Mouse (Mus musculus) c-Kit-negative CD71-positive TER-119-positive erythroid progenitor cells, embryonic 14.5 days (primary cell): ENCODE measurements around the gene Olfr547.
"Not testable (repeated sequence)": the region's sequence is repeated elsewhere in the genome, so short reads cannot be mapped to it uniquely, and the experiment has no call there.

Experiments used
- DNase-seq: peaks from one replicate; pipeline ENCODE4 v3.0.0-alpha.2; 2013; ENCODE audit warnings: low read depth, low spot score

Gene Olfr547

DNA sequence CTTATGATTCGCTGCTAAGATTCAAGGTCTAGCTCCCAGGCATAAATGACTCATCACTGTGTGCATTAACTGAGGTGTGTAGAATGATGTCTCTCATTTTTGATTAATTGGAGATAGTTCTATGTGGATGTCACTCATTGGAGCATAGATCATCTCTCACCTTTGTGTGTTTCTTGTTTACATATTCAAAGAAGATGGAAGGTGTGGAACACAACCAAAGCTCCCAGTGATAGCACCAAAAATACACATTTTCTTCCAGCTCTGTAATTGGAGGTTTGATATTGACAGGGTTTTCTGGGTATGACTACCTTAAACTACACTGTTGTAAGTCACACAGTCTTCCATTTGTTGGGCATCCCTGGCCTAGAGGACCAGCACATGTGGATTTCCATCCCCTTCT, at the start of gene Olfr547:
Gene Olfr547, plus strand, starts transcription at position 301 of the 400 bp plus-strand sequence.
- DNase-seq: no peak

DNA sequence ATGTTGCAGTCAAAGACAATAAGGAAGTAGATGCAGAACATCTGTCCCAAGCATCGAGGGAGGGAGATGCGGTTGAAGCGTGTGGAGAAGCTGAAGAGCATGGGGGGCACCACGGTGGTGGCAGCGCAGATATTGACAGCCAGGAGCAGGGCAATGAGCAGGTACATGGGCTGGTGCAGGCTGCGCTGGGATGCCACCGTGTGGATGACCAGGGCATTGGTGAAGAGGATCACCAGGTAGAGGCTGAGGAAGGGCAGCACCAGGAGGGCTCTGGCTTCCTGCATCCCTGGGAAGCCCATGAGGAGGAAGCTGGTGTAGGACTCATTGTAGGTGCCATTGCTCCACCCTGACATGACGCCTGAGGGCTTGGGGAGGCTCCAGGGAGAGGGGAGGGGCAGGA, 49.8 kb upstream of the Olfr547 start:
- not testable (repeated sequence) for DNase-seq

DNA sequence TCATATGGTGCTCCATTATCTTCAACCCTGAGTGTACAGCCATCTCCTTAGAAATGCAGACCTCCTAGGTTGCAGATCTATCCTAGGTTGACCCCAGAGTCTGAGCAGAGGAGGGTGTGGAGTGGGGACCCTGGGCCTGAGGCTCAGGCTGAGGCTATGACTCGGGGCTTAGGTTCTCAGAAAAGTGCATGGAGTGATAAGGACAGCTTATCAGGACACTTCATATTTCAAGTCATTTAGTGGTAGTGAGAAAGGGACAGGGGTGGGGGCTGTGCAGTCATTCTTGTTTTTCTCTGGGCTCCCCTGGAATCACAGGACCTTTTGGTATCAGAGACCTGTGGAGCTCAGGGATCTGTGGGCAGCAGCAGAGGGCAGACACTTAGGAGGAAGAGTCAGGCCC, 48.4 kb upstream of the Olfr547 start:
- DNase-seq: no peak

DNA sequence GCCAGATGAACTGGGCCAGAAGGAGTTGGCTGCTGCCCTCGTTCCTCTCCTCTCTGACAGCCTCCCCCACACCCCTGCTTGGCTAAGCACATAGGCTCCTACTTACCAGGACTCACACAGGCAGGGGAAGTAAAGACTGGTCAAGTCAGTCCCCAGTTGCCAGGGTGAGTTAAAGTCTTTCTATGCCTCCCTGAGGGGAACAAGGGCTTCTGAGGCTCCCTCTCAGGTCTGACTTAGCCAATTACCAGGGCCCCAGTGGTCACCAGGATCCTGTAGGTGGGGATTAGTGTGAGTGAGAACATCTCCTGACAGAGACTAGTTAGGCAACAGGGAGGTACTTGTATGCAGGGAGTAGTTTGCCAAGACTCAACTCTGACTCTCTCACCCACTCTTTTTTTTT, 46.4 kb upstream of the Olfr547 start, which contains the start of gene Olfr544:
Gene Olfr544, minus strand, starts transcription at position 153 of the 400 bp plus-strand sequence.
- DNase-seq: no peak

DNA sequence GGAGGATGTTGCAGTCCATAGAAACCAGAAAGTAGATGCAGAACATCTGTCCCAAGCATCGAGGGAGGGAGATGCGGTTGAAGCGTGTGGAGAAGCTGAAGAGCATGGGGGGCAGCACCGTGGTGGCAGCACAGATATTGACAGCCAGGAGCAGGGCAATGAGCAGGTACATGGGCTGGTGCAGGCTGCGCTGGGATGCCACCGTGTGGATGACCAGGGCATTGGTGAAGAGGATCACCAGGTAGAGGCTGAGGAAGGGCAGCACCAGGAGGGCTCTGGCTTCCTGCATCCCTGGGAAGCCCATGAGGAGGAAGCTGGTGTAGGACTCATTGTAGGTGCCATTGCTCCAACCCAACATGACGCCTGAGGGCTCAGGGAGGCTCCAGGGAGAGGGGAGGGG, 40.1 kb upstream of the Olfr547 start:
- not testable (repeated sequence) for DNase-seq

DNA sequence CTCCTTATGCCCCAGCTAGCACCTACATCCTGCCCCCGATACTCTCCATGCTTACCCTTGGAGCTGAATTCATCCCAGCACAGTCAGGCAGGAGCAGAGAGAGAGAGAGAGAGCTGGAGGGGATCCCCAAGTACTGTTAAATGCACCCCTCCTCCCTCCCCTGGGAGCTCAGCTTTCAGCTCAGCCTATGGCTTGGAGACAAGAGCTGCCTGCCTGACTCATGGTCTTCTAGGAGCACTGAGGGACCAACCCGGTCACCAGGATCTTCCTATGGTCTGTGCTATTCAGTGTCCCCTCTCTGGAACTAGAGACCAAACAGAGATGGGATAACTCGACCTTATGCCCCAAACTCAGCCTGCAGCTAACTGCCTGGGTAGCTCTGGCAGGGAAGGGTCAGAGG, 35.1 kb upstream of the Olfr547 start, which contains the start of gene Olfr545:
Gene Olfr545, minus strand, starts transcription at position 101 of the 400 bp plus-strand sequence.
- DNase-seq: no peak

DNA sequence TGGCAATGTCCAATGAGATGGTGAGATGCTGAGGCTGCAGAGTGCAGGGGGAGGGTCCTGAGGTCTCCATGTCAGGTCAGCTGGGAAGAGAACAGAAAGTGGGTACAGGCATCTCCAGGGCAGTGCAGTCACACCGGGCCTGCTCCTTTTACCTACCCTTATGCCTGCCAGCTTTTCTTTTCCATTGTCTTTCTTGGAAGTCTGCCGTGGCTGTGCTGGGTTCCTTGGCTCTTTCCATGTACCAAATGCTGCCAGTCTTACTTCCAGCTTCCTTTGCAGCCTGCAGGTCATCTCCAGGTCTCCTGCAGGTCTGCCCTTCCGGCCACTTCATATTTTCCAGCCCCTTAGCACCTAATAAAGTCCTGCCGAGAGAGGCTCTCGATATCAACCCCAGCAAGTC, 32.6 kb upstream of the Olfr547 start:
- no peak for DNase-seq

DNA sequence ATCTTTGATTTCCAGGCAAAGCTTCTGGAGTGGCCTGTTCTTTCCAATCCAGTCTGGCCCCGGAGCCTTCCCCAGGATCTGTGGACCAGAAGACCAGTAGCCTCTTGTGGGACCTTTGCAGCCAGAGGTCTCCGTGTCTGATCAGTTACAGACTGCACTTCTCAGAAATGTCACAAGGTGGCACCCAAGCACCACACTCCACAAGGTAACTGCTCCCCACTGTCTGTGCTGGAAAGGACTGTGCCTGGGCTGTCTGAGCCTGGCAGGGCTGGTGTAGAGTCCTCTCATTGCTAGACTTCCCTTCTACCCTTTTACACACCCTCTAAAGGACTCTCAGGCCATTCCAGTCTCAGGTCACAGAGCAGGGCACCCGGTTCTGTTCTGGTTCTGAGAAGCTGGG, 27.7 kb upstream of the Olfr547 start:
- DNase-seq: peak; percentile 28

DNA sequence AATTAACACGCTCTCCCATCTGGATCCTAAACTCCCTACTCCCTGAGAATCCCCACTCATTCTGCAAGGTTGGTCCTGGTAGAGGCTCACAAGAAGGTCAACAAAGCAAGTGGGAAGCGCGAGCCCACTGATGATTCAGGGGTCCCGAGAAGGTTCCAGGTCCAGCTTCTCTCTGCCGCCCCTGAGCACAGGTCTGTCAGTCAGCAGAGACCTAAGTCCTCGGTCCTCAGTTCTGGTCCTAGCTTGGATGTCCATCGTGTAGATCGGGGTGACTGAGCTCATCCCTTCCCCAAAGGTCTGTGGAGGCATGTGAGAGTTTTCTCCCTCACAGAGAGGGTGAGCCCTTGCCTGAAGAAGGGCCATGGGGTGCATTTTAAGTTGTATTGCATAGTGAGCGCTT, 26.5 kb upstream of the Olfr547 start:
- no peak for DNase-seq

DNA sequence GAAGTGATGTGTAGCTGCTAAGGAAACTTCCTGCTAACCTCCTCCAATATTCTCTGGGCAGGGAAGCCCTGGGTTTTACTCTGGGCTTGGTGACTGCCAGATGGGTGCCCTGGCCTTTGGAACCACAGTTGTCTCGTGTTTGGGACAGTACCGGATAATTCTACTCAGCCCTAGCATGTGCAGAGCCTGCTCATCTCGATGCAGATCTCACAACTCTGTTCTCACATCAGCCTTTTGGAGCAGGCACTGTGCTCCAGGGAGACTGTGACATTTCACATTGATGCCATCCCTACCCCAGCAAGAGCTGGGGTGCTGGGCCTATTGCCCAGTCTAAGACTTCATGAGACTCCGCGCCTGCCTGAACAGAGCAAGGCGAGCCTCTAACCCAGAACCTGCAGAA, 25.9 kb upstream of the Olfr547 start:
- no peak for DNase-seq

DNA sequence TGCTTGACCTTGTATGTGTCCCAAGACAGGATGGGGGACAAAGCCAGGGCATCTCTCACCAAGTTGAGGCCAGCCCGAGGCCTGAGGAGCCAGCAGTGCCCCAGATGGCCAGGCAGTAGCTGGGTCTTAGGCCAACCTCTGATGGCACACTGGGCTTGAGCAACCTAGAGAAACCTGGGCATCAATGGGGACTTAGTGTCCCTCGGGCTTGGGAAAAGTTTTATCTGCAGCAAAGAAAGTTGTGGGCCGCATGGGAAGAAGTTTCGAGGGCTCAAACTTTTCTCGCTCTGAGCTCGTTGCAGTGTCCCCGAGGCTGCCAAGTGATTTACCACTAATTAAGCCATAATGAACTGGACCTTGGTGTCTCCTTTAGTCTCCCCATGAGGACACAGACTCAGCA, 24.8 kb upstream of the Olfr547 start:
- DNase-seq: no peak

DNA sequence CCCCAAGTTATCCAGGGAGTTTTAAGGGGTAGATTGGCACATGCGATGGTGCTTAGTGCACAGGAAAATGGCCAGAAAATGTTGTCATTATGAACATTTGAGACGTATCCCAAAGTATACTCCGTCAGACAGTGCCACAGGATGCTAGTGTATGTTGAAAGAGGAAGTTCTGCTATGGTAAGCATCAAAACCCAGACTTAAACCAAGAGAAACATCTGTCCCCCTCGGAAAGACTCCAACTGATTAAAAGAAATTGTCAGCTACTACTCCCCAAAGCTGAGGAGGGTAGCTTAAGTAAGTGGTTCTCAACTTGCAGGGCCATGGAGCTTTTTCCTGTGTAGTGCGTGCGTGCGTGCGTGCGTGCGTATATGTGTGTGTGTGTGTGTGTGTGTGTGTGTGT, 22.6 kb upstream of the Olfr547 start:
- DNase-seq: no peak

DNA sequence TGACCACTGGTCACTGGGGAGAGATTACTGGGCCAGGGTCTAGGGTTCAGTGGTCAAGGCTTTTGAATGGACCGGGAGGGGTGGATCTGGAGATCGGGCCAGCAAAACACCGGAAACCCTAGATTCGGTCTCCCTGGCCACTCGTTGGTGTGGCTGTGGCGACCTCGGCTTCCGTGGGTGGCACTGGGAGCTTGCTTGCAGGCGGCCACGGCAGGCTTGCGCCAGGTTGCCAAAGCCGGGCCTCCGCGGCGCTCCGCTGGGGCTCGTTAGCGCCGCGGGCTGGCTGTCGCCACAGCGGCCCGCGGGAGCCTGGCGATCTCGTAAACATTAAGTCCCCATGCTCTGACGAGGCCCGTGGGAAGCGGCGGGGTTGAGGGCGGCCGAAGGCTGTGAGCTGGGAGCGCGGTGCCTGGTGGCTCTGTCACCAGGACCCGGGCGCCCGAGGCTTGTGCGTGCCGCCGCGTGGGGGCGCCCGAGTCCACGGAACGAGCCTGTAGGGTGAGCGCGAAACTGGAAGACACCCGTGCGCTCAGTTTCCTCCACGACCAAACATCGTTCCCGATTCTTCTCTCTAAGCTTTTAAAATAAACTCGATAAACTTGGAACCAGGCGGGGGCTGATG, 21.6 kb upstream of the Olfr547 start:
- DNase-seq: peak; percentile 2

DNA sequence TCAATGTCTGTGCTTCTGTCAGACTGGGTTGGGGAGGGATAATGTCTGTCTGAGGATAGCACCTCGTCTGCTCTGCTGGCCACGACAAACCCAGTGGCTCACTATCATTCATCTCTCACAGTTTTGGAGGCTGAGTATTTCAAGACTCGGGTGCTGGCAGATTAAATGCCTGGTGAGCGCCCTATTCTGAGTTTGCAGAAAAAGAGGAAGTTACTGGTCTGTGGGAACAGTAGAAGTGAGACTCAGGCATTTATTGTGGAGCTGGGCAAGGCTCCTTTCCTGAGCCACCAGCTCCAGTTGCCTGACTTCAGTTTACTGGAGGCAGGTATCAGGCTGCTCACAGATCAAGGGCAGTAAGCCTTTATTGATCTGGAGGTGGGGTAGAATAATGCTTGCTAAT, 20.4 kb upstream of the Olfr547 start:
- no peak for DNase-seq

DNA sequence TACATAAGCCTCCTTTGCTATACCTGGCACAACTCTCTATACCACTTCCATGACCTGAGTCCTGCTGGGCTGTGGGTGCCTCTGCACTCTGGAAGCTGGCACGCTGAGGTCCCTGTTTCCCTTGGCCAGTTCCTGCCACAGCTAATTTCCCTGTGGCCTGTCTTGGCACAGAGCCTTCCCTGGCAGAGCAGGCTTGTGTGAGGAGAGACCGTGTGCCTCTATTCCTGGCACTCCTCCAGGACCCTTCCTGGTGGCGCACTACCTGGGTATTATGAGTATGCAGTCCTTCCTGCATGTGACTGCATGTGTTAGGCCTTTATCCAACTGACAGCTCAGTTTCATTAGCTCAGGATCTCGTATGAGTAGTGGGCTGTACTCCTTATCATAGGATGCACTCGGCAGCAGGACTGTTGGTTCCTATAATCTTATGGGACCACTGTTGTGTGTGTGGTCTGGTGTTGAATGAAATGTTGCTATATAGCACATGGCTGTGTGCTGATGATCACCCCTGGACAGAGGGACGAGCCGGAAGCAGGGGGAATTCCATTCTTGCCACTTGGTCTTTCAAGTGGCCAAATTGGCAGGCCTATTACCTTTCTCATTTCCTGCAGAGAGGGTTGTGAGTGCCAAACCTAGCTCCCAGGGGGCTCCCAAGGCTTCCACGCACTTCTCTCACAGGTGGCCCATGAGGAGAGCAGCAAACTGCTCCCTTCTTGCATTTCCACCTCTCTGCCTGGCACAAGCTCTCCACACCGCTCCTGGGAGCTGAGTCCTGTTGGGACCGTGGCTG, 18.1 kb upstream of the Olfr547 start:
- no peak for DNase-seq

DNA sequence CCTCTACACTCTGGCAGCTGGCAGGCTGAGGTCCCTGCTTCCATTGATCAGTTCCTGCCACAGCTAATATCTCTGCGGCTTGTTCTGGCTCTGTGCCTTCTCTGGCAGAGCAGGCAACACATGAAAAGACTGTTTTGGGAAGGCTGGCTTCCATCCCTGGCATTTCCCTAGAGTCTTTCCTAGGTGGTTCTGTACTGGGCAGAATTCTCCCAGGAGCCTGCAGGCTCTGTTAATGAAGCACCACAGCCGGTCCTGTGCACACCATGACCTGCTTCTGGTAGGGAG, 17.6 kb upstream of the Olfr547 start:
- no peak for DNase-seq

DNA sequence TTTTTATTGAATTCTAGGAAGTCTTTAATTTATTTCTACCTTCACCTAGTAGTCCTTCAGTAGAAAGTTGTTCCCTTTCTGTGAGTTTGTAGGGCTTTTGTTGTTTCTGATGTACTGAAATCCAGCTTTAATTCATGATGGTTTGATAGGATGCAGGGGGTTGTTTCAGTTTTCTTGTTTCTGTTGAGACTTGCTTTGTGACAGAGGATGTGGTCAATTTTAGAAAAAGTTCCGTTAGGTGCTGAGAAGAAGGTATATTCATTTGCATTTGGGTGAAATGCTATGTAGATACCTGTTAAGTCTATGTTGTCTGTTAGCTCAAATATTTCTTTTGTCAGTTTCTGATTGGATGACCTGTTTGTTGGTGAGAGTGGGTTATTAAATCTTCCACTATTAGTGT, 5.5 kb upstream of the Olfr547 start:
- DNase-seq: no peak

DNA sequence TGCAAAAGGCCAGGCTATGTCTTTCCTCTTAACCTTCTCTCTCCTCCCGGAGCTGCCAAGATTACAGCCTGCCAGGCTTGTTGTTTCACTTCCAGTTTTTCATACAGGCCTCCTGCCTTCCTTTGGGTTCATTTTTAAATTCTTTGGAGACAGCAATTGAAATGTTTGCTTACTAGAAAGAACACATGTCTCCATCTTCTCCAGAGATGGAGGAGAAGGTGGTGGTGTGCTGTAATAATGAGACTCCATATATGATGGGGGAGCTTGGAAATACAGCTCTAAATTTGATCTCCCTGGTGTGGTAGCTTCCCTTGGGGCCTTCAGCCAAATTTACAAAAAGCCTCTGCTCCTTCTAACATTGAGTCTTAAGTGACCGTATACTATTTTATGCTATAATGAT, 6.0 kb downstream of the Olfr547 start, which contains the start of gene Olfr548-ps1:
Gene Olfr548-ps1, plus strand, starts transcription at position 301 of the 400 bp plus-strand sequence.
- no peak for DNase-seq

DNA sequence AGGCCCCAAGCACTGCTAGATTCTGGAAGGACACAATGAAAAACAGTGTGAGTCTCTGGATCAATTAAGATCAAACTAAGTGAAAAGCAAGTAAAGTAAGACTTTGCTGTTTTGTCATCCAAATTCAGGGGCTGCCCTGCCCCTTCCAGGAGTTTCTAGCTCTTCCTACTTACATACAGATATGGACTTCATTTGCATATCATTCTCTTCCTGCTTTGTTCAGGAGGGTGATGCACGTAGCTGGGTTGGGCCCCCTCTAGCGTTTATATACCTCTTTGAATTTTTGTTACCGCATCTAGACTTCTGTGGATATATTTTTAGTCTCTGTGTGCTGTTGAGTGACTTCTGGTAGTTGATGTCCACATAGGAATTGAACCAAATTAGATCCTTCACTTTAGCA, 6.7 kb downstream of the Olfr547 start:
- no peak for DNase-seq

DNA sequence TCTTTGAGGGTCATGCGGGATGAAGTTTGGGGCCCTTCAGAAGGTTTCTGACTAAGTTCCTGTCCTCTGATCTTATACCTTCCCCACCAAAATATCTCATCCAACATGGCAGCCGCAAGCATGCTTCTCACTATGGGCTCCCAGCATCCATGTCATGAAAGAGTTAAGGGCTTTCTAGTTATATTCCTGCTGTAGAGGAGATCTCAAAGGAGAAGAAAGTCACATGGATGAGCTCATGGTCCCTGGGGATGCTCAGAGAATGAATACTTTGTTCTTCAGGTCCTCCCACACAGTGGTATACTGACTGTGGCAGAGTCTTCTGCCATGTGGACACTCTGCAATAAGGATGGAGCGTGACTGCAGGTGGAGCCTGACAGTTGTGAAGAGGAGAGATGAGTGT, 15.0 kb downstream of the Olfr547 start, which contains the start of gene Olfr549:
Gene Olfr549, plus strand, starts transcription at position 301 of the 400 bp plus-strand sequence.
- DNase-seq: no peak

DNA sequence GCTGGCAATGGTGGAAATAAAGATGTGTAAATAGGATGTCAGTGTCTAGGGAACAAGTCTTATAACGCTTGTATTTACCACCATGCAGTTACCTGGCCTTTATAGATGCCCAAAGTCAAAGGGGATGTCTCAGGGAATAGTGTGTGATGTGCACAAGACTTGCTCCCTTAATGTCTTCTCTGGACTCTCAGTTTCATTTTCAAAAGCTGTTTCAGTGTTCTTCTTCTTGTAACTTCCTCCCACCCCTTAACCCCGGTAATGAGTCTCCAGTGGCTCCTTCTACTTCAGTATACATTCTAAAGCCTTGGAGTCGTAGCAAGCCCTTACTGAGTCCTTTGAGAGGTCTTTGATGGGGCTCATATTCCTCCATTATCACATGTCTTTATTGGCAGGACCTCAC, 18.7 kb downstream of the Olfr547 start:
- DNase-seq: no peak

DNA sequence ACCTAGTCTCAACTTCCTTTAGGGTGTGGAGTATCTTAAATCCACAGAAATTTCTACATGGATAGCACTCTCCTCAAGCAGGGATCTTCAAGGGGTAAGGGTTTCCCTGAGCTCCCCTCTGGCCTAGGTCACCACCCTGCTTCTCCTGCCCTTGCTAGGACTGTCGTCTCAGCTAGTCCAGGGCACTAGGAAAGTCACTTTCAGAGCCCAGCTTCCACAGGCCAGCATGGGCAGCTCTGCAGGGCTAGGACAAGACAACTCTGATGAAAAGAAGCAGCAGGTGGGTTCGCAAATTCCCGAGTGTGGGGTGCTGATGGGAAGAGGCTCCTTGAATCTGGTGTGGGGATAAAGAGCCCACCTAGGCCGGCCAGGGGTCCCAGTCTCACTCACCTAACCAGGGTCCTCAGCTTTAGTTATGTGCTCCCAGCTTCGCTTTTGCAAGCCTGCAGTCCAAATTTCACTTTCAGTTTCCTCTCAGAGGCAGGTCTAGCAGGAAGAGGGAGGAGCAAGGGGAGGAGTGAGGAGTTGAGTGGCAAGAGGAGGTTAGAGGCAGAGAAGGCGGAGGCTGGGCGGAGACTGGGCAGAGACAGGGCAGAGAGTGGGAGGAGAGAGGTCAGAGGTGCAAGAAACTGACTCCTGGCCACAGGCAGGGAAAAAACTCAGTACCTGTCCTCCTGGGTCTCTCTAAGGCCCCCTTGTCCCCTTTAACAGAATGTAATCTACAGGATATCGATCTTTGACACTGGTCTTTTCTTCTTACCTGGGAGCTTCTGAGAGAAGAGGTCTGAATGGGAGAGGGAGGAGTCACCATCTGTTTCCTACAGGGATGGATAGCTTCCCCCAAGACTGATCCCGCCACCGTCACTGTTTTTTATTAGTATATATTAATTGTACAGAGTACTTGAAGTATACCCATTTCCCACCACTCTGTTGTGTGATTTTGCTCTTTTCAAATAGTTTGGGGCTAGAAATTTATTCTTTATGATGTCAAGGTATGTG, 30.7 kb downstream of the Olfr547 start, which contains the start of gene Trim21:
Gene Trim21, minus strand, starts transcription at position 488 of the 999 bp plus-strand sequence.
- DNase-seq: peak; percentile 74
